Mouse (Mus musculus): ENCODE data around the gene Tmed10.
A peak's percentile ranks its signal among the peaks of the same experiment; 100 is the strongest.

The Tmed10 gene

GRCm38 (mm10) chr12:85374561-85375272 is at the start of gene Tmed10:
TSS of gene Tmed10 (minus strand) at chr12:85374847.
- peak; percentile 95 for DNase-seq (ENCODE audit: low spot score)

GRCm38 (mm10) chr12:85423236-85423635 is 48.6 kb upstream of the Tmed10 start:
- no peak for DNase-seq (ENCODE audit: low spot score)

- DNase-seq (ENCODE audit: low spot score): no peak
These were observed 47.9 kb upstream of the Tmed10 start for GRCm38 (mm10) chr12:85422536-85422935.

GRCm38 (mm10) chr12:85420945-85421344 is 46.3 kb upstream of the Tmed10 start:
- no peak for DNase-seq (ENCODE audit: low spot score)

GRCm38 (mm10) chr12:85417845-85418244 is 43.2 kb upstream of the Tmed10 start:
- DNase-seq (ENCODE audit: low spot score): no peak

- no peak for DNase-seq (ENCODE audit: low spot score)
These were observed 41.7 kb upstream of the Tmed10 start for GRCm38 (mm10) chr12:85416298-85416697.

- DNase-seq (ENCODE audit: low spot score): no peak
These were observed 41.2 kb upstream of the Tmed10 start for GRCm38 (mm10) chr12:85415876-85416275.

- no peak for DNase-seq (ENCODE audit: low spot score)
These were observed 36.5 kb upstream of the Tmed10 start for GRCm38 (mm10) chr12:85411136-85411535.

GRCm38 (mm10) chr12:85397960-85398272 is 23.3 kb upstream of the Tmed10 start:
- no peak for DNase-seq (ENCODE audit: low spot score)

- DNase-seq (ENCODE audit: low spot score): no peak
These were observed 22.7 kb upstream of the Tmed10 start for GRCm38 (mm10) chr12:85397063-85397959.

- DNase-seq (ENCODE audit: low spot score): no peak
These were observed 19.3 kb upstream of the Tmed10 start for GRCm38 (mm10) chr12:85393981-85394380.

GRCm38 (mm10) chr12:85393526-85393925 is 18.9 kb upstream of the Tmed10 start:
- DNase-seq (ENCODE audit: low spot score): no peak

- no peak for DNase-seq (ENCODE audit: low spot score)
These were observed 16.5 kb upstream of the Tmed10 start for GRCm38 (mm10) chr12:85391148-85391547.

GRCm38 (mm10) chr12:85389204-85390185 is 14.8 kb upstream of the Tmed10 start:
- DNase-seq (ENCODE audit: low spot score): no peak

- DNase-seq (ENCODE audit: low spot score): no peak
These were observed 11.3 kb upstream of the Tmed10 start for GRCm38 (mm10) chr12:85385995-85386375.

GRCm38 (mm10) chr12:85385329-85385994 is 10.8 kb upstream of the Tmed10 start:
- DNase-seq (ENCODE audit: low spot score): no peak

- DNase-seq (ENCODE audit: low spot score): no peak
These were observed 8.4 kb upstream of the Tmed10 start for GRCm38 (mm10) chr12:85382761-85383680.

GRCm38 (mm10) chr12:85381570-85381969 is 6.9 kb upstream of the Tmed10 start:
- no peak for DNase-seq (ENCODE audit: low spot score)

- no peak for DNase-seq (ENCODE audit: low spot score)
These were observed 6.3 kb upstream of the Tmed10 start for GRCm38 (mm10) chr12:85380942-85381341.

- DNase-seq (ENCODE audit: low spot score): no peak
These were observed 5.7 kb upstream of the Tmed10 start for GRCm38 (mm10) chr12:85380308-85380707.

- DNase-seq (ENCODE audit: low spot score): no peak
These were observed 3.6 kb upstream of the Tmed10 start for GRCm38 (mm10) chr12:85378271-85378670.
